Mouse (Mus musculus) lung, adult 2 months (tissue): ENCODE results near the gene Aox1. TPM values are rescaled to one million over a fixed set of nuclear protein-coding genes. Genes with fewer than 3 reads are reported as not detected.
"Not testable (repeated sequence)": the region's sequence is repeated elsewhere in the genome, so short reads cannot be mapped to it uniquely, and the experiment has no call there.

ENCODE experiments used
- DNase-seq: peaks from one replicate; pipeline ENCODE4 v3.0.0; 2022
- H3K4me1 ChIP-seq: fragments of 200-500 bp; 2 replicates; pipeline ENCODE4 v1.6.1; 2011; ENCODE audit warnings: low read length; ENCODE audit not compliant: control insufficient read depth, insufficient read depth
- H3K4me3 ChIP-seq: fragments of 200-500 bp; replicated peaks from 2 replicates; pipeline ENCODE3; 2011; ENCODE audit warnings: low read depth, mild to moderate bottlenecking, control low read depth, low read length; ENCODE audit errors: extremely low read depth
- CTCF ChIP-seq: fragments of 200-500 bp; IDR thresholded peaks from 2 replicates; pipeline ENCODE4 v1.5.1; 2011; ENCODE audit warnings: mild to moderate bottlenecking, low read length, control low read depth; ENCODE audit not compliant: insufficient read depth
- POLR2A ChIP-seq: fragments of 200-500 bp; IDR thresholded peaks from 2 replicates; pipeline ENCODE4 v1.6.1; 2011; ENCODE audit warnings: low read depth, mild to moderate bottlenecking, control low read depth, low read length, borderline replicate concordance; ENCODE audit errors: extremely low read depth
- WGBS: fragments of 180-500 bp; shearing (Covaris S2); methylation state at CpG from one replicate; pipeline ENCODE4 v1.1.7; 2018; 5-methylcytosine and 5-hydroxymethylcytosine counted together
- polyA plus RNA-seq: library from polyadenylated mRNA; depleted of rRNA; stranded (reverse); fragments of >200 nt; gene quantifications from 2 replicates; pipeline ENCODE4 v1.2.3, GENCODE M21; 2012; rRNA removed

The Aox1 gene
- 9.5 and 18.0 TPM in 2 replicates for polyA plus RNA-seq

GRCm38 (mm10) chr1:58029636-58030117 lies at the start of gene Aox1:
Gene Aox1 (plus strand): TSS chr1:58029931.
- TF ChIP-seq POLR2A: peak; percentile 82; the same call in 1 of the 2 replicates
- TF ChIP-seq CTCF: no peak
- Histone ChIP-seq H3K4me3 (peak within 1 kb of the TSS; percentile 64), H3K4me1 (peaks cover 2% of the 10 kb centered on the region; the same call in 1 of the 2 replicates)
- DNase-seq: peak; percentile 71
- WGBS: 2% methylated on average over 12 of the region's 12 CpGs

DNA sequence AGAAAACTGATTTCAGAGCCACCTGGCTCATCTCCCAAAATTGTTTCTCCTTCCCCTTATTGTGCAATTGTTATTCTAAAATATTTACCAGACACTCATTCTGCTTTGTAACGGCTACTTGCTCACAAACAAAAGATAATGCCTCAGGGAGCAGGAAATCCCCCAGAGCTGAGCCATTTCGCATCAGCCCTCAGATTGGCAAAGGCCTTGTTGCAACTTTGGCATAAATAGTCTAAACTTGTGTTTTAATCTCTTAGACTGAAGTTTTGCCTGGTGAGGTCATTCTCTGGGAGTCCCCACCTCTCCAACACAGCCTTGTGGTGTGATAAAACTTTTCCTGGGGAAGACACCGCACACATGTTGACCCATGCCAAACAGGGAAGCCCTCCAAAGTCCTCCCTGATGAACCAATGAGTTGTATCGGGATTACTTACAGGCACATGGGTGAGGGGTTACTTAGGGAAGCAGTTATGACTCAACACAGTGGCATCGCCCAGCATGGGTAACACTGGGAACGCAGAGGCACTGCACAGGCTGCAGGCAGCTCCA lies 40.6 kb upstream of the Aox1 start:
- DNase-seq: no peak
- TF ChIP-seq POLR2A (no peak), CTCF (no peak)
- Histone ChIP-seq H3K4me1 (no peaks in the 10 kb centered on the region), H3K4me3 (no peak overlapping the region)
- 44% methylated on average over 6 of the region's 6 CpGs for WGBS

DNA sequence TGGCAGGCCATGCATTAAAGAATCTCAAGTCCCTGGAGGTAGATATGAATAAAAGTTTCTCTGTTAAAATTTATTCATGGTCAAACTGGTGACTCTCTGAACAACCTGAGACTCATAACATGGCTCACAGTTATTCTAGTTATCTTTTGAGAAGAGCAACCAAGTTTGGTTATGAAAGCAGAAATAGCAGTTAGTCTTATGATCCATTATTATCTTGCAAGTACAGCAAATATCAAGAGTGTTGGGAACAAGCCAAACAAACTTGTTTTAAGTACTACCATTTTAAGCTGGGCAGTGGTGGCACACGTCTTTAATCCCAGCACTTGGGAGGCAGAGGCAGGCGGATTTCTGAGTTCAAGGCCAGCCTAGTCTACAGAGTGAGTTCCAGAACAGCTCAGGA lies 38.5 kb upstream of the Aox1 start:
- H3K4me3 ChIP-seq: no peak overlapping the region
- DNase-seq: no peak
- TF ChIP-seq CTCF (no peak), POLR2A (no peak)
- 69% methylated on average over 2 of the region's 2 CpGs for WGBS
- no peaks in the 10 kb centered on the region; the same call in 1 of the 2 replicates for H3K4me1 ChIP-seq

DNA sequence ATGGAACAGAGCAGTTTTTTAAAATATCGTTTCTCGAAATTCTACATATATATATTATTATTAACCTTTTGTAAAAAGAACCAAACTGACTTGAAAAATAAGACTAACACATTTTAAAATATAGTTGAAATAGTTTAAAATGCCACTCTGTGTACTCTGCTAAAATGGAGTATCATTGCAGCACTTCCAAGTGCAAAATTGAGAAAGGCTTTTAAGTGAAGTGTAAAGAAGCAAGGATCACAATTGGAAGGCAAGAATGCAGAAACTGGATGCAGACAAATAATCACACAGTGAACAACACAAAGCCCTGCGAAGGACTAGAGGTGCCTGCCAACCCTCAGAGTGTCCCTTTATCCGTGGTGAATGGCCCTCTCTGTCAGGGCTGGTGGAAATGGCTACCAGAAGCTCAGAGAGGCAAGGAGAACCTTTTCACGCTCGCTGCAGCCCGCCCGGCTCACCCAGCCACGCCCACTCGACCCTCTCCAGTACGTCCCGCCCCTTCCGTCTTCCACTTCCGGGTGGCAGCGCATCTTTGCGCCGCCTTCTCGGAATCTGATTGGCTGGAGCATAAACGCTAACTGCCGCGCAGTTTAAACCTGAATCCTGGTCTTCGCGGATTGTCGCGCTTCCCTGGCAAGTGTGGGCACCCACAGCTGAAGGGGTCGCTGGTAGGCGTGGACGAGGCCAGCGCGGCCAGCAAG lies 34.1 kb upstream of the Aox1 start, which contains the start of gene Sgo2a:
Gene Sgo2a, plus strand, starts transcription at position 540 of the 701 bp plus-strand sequence.
- DNase-seq: peak; percentile 88
- Histone ChIP-seq H3K4me1 (no peaks in the 10 kb centered on the region; the same call in 1 of the 2 replicates), H3K4me3 (peak within 1 kb of the TSS; percentile 82)
- TF ChIP-seq CTCF (no peak), POLR2A (peak; percentile 79; the same call in 1 of the 2 replicates)
- 7% methylated on average over 30 of the region's 30 CpGs for WGBS

DNA sequence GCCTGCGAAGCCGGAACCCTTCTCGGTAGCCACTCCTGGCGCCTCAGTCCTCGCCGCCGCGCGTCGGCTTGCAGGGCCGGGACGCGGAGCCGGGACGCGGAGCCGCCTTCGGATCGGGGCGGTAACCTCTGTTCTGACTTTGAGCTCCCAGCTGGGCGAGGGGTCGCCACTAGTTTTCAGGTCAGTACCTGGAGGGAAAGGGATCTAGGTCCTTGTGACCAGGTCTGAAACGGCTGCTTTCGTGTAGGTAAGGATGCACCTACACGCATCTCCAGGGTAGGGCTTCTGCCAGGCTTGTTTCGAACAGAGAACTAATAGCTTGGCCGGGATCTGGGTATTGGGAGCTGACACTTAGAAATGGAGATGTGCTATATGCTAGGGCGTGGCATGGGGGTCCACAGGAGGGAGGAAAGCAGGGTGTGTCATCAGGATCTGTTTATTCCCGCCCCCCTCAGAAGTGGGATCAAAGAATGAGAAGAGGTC lies 33.6 kb upstream of the Aox1 start:
- H3K4me1 ChIP-seq: no peaks in the 10 kb centered on the region; the same call in 1 of the 2 replicates
- H3K4me3 ChIP-seq: peak overlapping the region; percentile 82
- WGBS: under 1% methylated on average over 29 of the region's 29 CpGs
- no peak for DNase-seq
- no peak for TF ChIP-seq CTCF
- TF ChIP-seq POLR2A: no peak

DNA sequence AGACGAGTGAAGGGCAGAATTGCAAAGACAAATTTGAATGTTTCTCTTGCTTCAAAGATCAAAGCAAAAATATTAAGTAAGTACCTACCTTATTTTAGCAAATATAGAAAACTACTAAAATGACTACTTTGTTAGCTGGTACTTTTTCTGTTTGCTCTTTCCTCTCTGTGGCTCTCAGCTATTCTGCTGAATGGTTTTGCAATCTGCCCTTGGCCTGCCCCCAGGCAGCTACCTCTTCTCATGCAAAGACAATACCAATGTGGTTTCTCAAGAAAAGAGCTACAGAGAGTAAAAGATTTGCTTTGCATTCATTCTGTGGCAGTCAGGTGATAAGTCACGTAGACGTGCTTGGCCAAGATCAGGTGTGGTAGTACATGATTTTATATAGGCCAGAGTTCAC lies 31.6 kb upstream of the Aox1 start:
- H3K4me3 ChIP-seq: no peak overlapping the region
- DNase-seq: no peak
- WGBS: 61% methylated on average over 3 of the region's 3 CpGs
- H3K4me1 ChIP-seq: no peaks in the 10 kb centered on the region; the same call in 1 of the 2 replicates
- TF ChIP-seq POLR2A: no peak

GRCm38 (mm10) chr1:58006388-58006787 lies 23.3 kb upstream of the Aox1 start:
- H3K4me3 ChIP-seq, H3K4me1 ChIP-seq, DNase-seq: not testable (repeated sequence)
- 95% methylated on average over 6 of the region's 7 CpGs for WGBS

- no peak within 1 kb of the TSS for H3K4me3 ChIP-seq
Measured at GRCm38 (mm10) chr1:58018856-58019255, 10.9 kb upstream of the Aox1 start, which contains the start of gene Kctd18. Gene Kctd18 (minus strand): TSS chr1:58018956.

GRCm38 (mm10) chr1:58027707-58028106 lies 2.0 kb upstream of the Aox1 start:
- WGBS: 77% methylated on average over 7 of the region's 7 CpGs
- Histone ChIP-seq H3K4me3 (no peak overlapping the region), H3K4me1 (peaks cover 2% of the 10 kb centered on the region; the same call in 1 of the 2 replicates)
- DNase-seq: no peak
- TF ChIP-seq CTCF (no peak), POLR2A (no peak)

More at GRCm38 (mm10) chr1:58018856-58019255, 10.9 kb upstream of the Aox1 start, which contains the start of gene Kctd18:
- TF ChIP-seq CTCF (no peak), POLR2A (no peak)
- DNase-seq: no peak
- H3K4me1 ChIP-seq: no peaks in the 10 kb centered on the region
- WGBS: 94% methylated on average over 7 of the region's 7 CpGs
